Mouse (Mus musculus) liver, embryonic 14.5 days (tissue): ENCODE measurements around the gene Pax8.

Source experiments
- CTCF ChIP-seq: IDR thresholded peaks from 2 replicates; pipeline ENCODE4 v1.5.1; 2016; ENCODE audit warnings: antibody characterized with exemption, low read depth, control low read depth
- EP300 ChIP-seq: IDR thresholded peaks from 2 replicates; pipeline ENCODE4 v1.6.1; 2016; ENCODE audit warnings: antibody characterized with exemption, low read depth

- no peak for TF ChIP-seq CTCF
- TF ChIP-seq EP300 = no peak
Observed at GRCm38 (mm10) chr2:24440056-24440455, 35.3 kb downstream of the Pax8 start.
